Mouse (Mus musculus) retina, adult 2 months (tissue): ENCODE data around the gene Arl11.
A peak's percentile ranks its signal among the peaks of the same experiment; 100 is the strongest.
"Not testable (repeated sequence)": the region's sequence is repeated elsewhere in the genome, so short reads cannot be mapped to it uniquely, and the experiment has no call there.

Source experiments
- DNase-seq: peaks from one replicate; pipeline ENCODE4 v3.0.0-alpha.2; 2012; ENCODE audit warnings: low read depth, low spot score

Gene Arl11

GRCm38 (mm10) chr14:61309593-61309992 lies at the start of gene Arl11:
Gene Arl11 (plus strand): TSS chr14:61309753.
- no peak for DNase-seq

GRCm38 (mm10) chr14:61267908-61268475 lies 41.6 kb upstream of the Arl11 start:
- DNase-seq: no peak

- no peak for DNase-seq
These were observed 34.9 kb upstream of the Arl11 start for GRCm38 (mm10) chr14:61274414-61275198.

DNA sequence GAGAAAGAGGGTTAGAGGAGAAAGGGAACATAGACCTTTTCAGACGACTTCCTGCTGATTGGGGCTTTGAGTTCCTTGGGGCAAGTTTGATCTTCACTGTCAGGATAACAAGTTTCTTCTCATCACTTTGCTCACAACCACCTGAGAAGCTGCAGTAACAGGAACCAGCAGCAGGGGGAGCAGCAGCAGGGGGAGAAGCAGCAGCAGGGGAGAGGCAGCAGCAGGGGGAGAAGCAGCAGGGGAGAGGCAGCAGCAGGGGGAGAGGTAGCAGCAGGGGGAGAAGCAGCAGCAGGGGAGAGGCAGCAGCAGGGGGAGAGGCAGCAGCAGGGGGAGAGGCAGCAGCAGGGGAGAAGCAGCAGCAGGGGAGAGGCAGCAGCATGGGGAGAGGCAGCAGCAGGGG lies 32.3 kb upstream of the Arl11 start:
- peak; percentile 13 for DNase-seq

DNA sequence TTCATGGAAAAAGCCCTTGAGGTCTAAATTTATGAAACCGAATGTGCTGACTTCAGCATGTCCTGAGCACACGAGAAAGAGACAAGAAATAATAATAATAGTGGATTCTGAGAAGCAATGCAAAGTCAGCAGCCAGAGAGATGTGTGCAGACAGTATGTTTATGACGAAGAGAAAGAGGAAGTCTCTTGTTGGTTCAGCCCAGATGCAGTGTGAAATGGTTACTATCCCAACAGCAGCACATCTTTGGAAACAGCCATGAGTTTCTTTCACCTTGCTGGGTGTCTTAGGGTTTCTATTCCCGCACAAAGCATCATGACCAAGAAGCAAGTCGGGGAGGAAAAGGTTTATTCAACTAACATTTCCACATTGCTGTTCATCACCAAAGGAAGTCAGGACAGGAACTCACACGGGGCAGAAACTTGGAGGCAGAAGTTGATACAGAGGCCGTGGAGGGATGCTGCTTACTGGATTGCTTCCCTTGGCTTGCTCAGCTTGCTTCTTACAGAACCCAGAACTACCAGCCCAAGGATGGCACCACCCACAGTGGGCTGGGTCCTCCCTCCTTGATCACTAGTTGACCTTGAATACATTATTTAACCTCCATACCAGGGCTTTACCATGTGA lies 30.8 kb upstream of the Arl11 start:
- no peak for DNase-seq

DNA sequence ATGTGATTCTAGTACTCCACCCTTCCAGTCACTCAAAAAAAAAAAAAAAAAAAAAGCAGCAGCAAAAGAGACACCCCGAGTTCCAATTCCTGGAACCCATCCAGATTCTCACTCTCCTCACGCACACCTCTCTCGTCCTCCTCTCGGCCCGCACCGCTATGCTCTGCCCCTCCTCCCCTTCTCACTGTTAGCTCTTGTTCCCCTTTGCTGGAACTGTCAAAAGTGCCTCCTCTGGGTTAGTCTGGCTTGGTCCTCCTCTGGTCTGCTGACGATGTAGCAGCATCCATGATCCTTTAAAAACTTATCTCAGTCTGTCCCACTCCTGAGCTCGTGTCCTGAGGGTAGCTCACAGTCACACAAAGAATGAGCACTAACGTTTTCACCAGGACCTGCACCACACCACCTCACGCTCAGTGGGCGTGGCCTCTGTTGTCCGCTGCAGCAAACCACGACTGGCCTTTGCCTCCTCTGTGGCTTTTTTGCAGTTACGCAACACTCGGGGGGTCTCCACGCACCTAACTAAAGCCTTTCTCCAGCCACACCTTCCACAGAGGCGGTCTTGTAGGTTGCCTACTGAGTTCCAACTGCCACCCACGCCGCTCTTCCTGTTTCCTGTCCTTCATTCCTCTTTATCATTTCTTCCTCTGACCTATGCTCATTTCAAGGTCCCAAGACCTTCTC lies 20.8 kb upstream of the Arl11 start:
- no peak for DNase-seq

DNA sequence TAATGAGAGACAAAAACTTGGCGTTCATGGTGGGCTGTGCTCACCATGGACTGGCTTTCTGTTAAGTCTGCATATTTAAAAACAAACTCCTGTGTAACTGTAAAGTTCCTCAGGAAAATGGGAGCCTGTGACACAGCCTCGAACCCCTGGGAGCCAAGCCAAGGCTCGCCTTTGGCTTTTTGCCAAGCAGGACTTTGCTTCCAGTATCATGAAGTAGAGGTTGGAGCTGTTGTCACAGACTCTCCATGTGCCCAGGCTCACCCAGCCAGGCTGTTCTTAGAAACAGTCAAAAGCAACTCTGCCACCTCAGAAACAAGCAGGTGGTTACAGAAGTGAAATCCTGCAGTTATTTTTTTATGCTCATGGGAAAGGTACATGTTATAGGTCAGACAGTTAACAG lies 18.9 kb upstream of the Arl11 start:
- DNase-seq: no peak

- DNase-seq: peak; percentile 48
These were observed 15.4 kb upstream of the Arl11 start for GRCm38 (mm10) chr14:61293884-61294737.

- DNase-seq: peak; percentile 34
These were observed 14.8 kb upstream of the Arl11 start for GRCm38 (mm10) chr14:61294738-61295079.

DNA sequence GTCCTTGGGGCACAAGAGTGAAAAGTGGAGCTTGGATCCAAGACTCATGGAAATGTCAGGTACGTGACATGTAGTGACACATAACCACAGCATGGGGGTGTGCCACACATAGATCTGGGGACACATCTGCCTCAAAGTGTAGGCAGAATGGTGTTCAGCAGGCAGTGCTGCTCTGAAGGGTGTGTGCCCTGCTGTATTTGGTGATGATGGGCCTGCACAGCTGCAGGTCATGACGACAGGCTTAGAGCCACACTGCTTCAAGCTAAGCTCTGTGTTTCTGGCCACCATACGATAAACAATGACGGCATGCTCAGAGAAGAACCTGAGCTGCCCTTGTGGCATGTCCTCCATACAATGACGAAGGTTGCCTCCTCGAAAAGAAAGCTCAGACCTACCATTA lies 9.7 kb upstream of the Arl11 start:
- no peak for DNase-seq

DNA sequence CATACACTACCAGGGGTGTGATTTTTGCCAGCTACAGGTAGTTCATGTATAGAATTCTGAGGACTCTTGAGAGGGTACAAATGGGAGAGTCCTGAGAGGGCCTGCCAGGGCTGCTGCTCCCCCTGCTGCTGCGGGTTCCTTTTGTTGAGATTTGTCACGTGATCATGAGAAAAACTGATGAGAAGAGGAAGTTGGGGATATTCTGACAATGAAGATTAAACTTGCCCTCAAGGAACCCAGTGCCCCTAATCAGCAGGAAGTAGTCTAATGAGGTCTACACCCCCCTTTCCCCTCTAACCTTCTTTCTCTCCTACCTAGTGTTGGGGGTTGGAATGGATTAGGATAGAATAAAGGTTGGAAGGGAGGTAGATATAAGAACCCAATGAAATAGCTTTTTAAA lies 8.2 kb upstream of the Arl11 start:
- no peak for DNase-seq

DNA sequence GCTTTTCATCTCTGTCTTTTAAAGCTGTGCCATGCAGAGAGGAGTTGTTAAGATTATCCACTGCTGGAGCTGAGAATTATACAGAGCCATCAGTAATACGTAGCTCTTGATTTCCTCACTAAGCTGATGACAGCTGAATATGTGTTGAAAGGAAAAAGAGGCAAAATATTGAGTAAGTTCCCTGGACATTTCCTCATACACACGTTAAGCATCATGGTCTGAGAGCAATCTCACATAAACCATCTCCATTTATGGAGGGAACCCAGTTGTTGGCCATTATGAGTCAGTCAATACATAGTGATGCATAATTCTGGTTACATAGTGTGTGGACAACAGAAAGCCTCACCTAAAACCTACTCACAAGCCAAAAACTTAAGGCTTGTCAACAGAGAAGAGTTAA lies 7.1 kb upstream of the Arl11 start:
- DNase-seq: no peak

GRCm38 (mm10) chr14:61303969-61304609 lies 5.5 kb upstream of the Arl11 start:
- no peak for DNase-seq

GRCm38 (mm10) chr14:61310036-61310772 lies 651 bp downstream of the Arl11 start:
- DNase-seq: no peak

GRCm38 (mm10) chr14:61310963-61311362 lies 1.4 kb downstream of the Arl11 start:
- DNase-seq: no peak

DNA sequence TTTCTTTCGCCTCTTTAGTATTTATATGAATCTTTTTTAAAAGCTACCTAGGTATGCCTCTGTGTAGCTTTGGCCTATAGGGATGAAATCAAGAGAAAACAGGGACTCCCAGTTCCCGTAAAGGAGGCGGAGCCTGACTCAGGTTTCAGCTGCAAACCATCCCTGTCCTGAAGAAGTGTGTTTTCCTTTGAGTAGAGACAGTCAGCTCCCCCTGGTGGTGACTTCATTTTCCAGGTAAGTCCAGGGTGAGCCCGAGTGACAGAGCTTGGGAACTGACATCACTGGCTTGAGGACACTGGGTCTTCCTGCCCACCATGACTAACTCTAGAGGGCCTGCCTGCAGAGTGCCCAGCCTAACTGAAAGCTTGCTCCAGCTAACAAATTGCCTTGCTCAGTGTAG lies 7.3 kb downstream of the Arl11 start:
- DNase-seq: peak; percentile 49

- no peak for DNase-seq
These were observed 11.2 kb downstream of the Arl11 start for GRCm38 (mm10) chr14:61320765-61321164.

GRCm38 (mm10) chr14:61321200-61321599 lies 11.6 kb downstream of the Arl11 start:
- DNase-seq: no peak

DNA sequence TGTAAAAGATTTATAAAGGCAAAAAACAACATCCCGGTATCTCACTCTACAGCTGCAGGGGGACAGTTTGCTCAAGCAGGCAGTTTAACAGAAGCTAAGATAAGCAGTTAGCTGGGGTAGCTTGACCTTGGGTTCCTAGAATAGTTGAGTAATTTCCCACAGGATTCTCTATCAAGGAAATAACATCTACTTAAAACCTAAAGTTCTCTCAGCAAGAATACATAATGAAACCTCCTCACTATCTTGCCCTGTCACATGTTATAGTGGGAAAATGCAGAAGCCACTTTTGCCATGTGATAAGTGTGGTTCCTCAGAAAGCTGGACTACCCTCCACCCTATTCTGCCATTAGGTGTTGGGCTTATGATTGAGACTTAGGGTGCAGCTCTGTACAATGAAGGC lies 13.2 kb downstream of the Arl11 start:
- no peak for DNase-seq

GRCm38 (mm10) chr14:61327007-61327406 lies 17.5 kb downstream of the Arl11 start:
- DNase-seq: not testable (repeated sequence)
